Comparison of ENCODE assay signal across 16 mouse cellular contexts in the genomic region with DNA sequence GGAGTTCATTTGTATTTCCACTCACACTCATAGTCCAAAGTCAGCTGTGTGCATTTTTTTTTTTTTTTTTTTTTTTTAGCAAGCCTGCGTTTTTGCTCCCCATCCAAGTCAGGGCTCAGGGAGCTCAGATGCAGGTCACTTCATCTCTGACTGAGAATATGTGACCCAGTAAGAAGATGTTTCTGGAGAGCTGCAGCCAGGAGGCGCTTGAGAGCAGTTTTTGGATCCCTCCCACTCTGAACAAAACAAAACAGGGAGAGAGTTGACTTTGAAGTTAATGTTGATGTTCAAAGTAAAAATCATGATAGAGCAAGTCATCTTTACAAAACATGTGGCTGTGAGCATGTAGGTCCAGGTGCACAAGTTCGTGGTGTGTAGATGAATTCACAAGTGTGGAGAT. TPM values are rescaled to one million over a fixed set of nuclear protein-coding genes. Genes with fewer than 3 reads are reported as not detected.
DNase-seq lines count a peak whose midpoint lies in the region; ATAC-seq and TF ChIP-seq lines count a peak whose summit lies in the region.
"Had no signal": no experiment of that assay in that cellular context is flagged by ENCODE, and none has a peak within 500 bp of the region (broad histone marks: within the 10 kb centered on the region; RNA-seq: fewer than 3 reads in every experiment).

No protein-coding gene starts in this region.

- H3K9me3 ChIP-seq in lung, postnatal 0 days (ENCODE audit: low read length), result no peaks in the 10 kb centered on the region
- H3K9me3 ChIP-seq: heart, embryonic 13.5 days; intestine, embryonic 15.5 days; neural tube, embryonic 13.5 days; stomach, embryonic 15.5 days had no signal

- H3K4me1 ChIP-seq in lung, postnatal 0 days (ENCODE audit: insufficient read depth, low read depth, low read length), result no peaks in the 10 kb centered on the region
- no peaks in the 10 kb centered on the region for H3K4me1 ChIP-seq in lung, adult 2 months (ENCODE audit: control insufficient read depth, insufficient read depth, low read length)
- H3K4me1 ChIP-seq: heart, embryonic 13.5 days; intestine, embryonic 15.5 days; neural tube, embryonic 13.5 days; stomach, embryonic 15.5 days had no signal

- ATAC-seq in CD4-positive, CD25-positive, alpha-beta regulatory T cell, adult 4 months, result no peak
- ATAC-seq in lung, postnatal 0 days, result no peak
- ATAC-seq: intestine, embryonic 15.5 days; Patski had no signal

- TF ChIP-seq EP300 in lung, postnatal 0 days (IDR thresholded peaks at IDR 0.05), result no peak

- TF ChIP-seq CTCF in lung, postnatal 0 days (IDR thresholded peaks at IDR 0.05), result peak; percentile 38
- TF ChIP-seq CTCF in lung, adult 2 months (IDR thresholded peaks at IDR 0.05; ENCODE audit: insufficient read depth, low read length), result no peak
- peak; percentile 37; the same call in 1 of the 2 replicates for TF ChIP-seq CTCF in brain, embryonic 14.5 days (IDR thresholded peaks at IDR 0.05; ENCODE audit: borderline replicate concordance, extremely low read depth, insufficient read depth, insufficient read length)

- H3K4me3 ChIP-seq in lung, postnatal 0 days (ENCODE audit: low read depth, low read length), result no peak overlapping the region
- no peak overlapping the region for H3K4me3 ChIP-seq in lung, adult 2 months (replicated peaks; ENCODE audit: extremely low read depth, low read depth, low read length)
- H3K4me3 ChIP-seq: heart, embryonic 13.5 days; intestine, embryonic 15.5 days; neural tube, embryonic 13.5 days; stomach, embryonic 15.5 days had no signal

- no peak overlapping the region for H3K27ac ChIP-seq in lung, postnatal 0 days (ENCODE audit: low read length)
- H3K27ac ChIP-seq: heart, embryonic 13.5 days; intestine, embryonic 15.5 days; neural tube, embryonic 13.5 days; stomach, embryonic 15.5 days had no signal

- 73% methylated on average over 3 of the region's 3 CpGs for WGBS in lung, postnatal 0 days
- WGBS in lung, adult 2 months, result 76% methylated on average over 3 of the region's 3 CpGs

- no peak for TF ChIP-seq POLR2A in lung, adult 2 months (IDR thresholded peaks at IDR 0.05; ENCODE audit: borderline replicate concordance, extremely low read depth, low read depth, low read length)
- no peak for TF ChIP-seq POLR2A in brain, embryonic 14.5 days (IDR thresholded peaks at IDR 0.05; ENCODE audit: borderline replicate concordance, extremely low read depth, insufficient read depth, insufficient read length, poor library complexity, severe bottlenecking)

- H3K9ac ChIP-seq in lung, postnatal 0 days (replicated peaks; ENCODE audit: low read depth), result no peak overlapping the region
- H3K9ac ChIP-seq: heart, embryonic 13.5 days; intestine, embryonic 15.5 days; neural tube, embryonic 13.5 days; stomach, embryonic 15.5 days had no signal

- H3K4me2 ChIP-seq in lung, postnatal 0 days (replicated peaks; ENCODE audit: low read depth, low read length), result no peak overlapping the region
- H3K4me2 ChIP-seq: heart, embryonic 13.5 days; intestine, embryonic 15.5 days; neural tube, embryonic 13.5 days; stomach, embryonic 15.5 days had no signal

- no peaks in the 10 kb centered on the region for H3K27me3 ChIP-seq in lung, postnatal 0 days (replicated peaks; ENCODE audit: insufficient read depth, low read length)
- H3K27me3 ChIP-seq: heart, embryonic 13.5 days; intestine, embryonic 15.5 days; neural tube, embryonic 13.5 days; stomach, embryonic 15.5 days had no signal

- peak; percentile 22 for DNase-seq in CD4-positive, CD25-positive, alpha-beta regulatory T cell, adult 2 months (ENCODE audit: low read depth, low spot score)
- no peak for DNase-seq in lung, postnatal 0 days (ENCODE audit: low spot score)
- DNase-seq in lung, adult 2 months, result no peak
- DNase-seq in brain, embryonic 14.5 days (ENCODE audit: low read depth), result no peak
- peak; percentile 74 for DNase-seq in thymus, postnatal 4 days
- DNase-seq in urinary bladder, adult 2 months (ENCODE audit: low spot score), result no peak
- no peak for DNase-seq in ovary, postnatal 36 days (ENCODE audit: low spot score)
- DNase-seq: cerebellum, adult 11-12 months; kidney, postnatal 10 days; layer of hippocampus, adult 9-11 months had no signal

- no peaks in the 10 kb centered on the region for H3K36me3 ChIP-seq in lung, postnatal 0 days (ENCODE audit: insufficient read depth, low read length)
- H3K36me3 ChIP-seq: heart, embryonic 13.5 days; intestine, embryonic 15.5 days; neural tube, embryonic 13.5 days; stomach, embryonic 15.5 days had no signal

RNA-seq across cellular contexts. Expression of gene Erg, which starts 53.3 kb away (rescaled TPM):
- not detected for polyA plus RNA-seq in CD4-positive, CD25-positive, alpha-beta regulatory T cell, adult 4 months (2017; shearing (Covaris generic))
- 13.2 and 14.5 TPM in 2 replicates for polyA plus RNA-seq in lung, postnatal 0 days (2015; fragmentation: Nextera tagmentation; extraction: Ambion mirVana)
- polyA plus RNA-seq in lung, adult 2 months (2012; rRNA removed), result 77.8 and 82.7 TPM in 2 replicates
- 3.9 and 7.6 TPM in 2 replicates for polyA plus RNA-seq in brain, embryonic 14.5 days (2012; rRNA removed)
- 6.1 and 8.3 TPM in 2 replicates for polyA plus RNA-seq in urinary bladder, adult 2 months (2012; rRNA removed)
- polyA plus RNA-seq: Patski had no signal

Comparison
In these comparisons a context has a peak if more than half of its experiments do, and no peak if none do; other contexts are left out.
1. DNase-seq: peak in CD4-positive, CD25-positive, alpha-beta regulatory T cell, adult 2 months (single experiment) and thymus, postnatal 4 days (single experiment); none in lung, postnatal 0 days (single experiment), lung, adult 2 months (single experiment), brain, embryonic 14.5 days (single experiment), urinary bladder, adult 2 months (single experiment) and ovary, postnatal 36 days (single experiment).